Mouse (Mus musculus) intestine, embryonic 15.5 days (tissue): Measurements from ENCODE around the gene Egfem1. TPM values are rescaled to one million over a fixed set of nuclear protein-coding genes. Genes with fewer than 3 reads are reported as not detected.

Source experiments
- ATAC-seq: fragments of 200-750 bp; cut with Nextera tagmentation; 2 replicates; pipeline ENCODE4 v1.8.0; 2017; ENCODE audit warnings: moderate TSS enrichment, moderate library complexity
- H3K27ac ChIP-seq: fragments of 300-500 bp; sonication (generic); 2 replicates; pipeline ENCODE4 v1.5.1; 2015; ENCODE audit warnings: mild to moderate bottlenecking, inconsistent platforms
- H3K27me3 ChIP-seq: fragments of 300-500 bp; sonication (generic); replicated peaks from 2 replicates; pipeline ENCODE4 v1.6.1; 2015; ENCODE audit warnings: inconsistent platforms
- H3K36me3 ChIP-seq: fragments of 300-500 bp; sonication (generic); 2 replicates; pipeline ENCODE4 v1.6.1; 2015; ENCODE audit warnings: inconsistent platforms
- H3K4me1 ChIP-seq: fragments of 300-500 bp; sonication (generic); replicated peaks from 2 replicates; pipeline ENCODE4 v1.6.1; 2015; ENCODE audit warnings: inconsistent platforms
- H3K4me2 ChIP-seq: fragments of 300-500 bp; sonication (generic); replicated peaks from 2 replicates; pipeline ENCODE4 v1.6.1; 2015; ENCODE audit warnings: mild to moderate bottlenecking, inconsistent platforms
- H3K4me3 ChIP-seq: fragments of 300-500 bp; sonication (generic); replicated peaks from 2 replicates; pipeline ENCODE4 v1.5.1; 2015; ENCODE audit warnings: inconsistent platforms
- H3K9ac ChIP-seq: fragments of 300-500 bp; sonication (generic); 2 replicates; pipeline ENCODE4 v1.6.1; 2015; ENCODE audit warnings: inconsistent platforms
- H3K9me3 ChIP-seq: fragments of 300-500 bp; sonication (generic); 2 replicates; pipeline ENCODE4 v1.6.1; 2016; ENCODE audit warnings: inconsistent platforms
- WGBS: fragments of 180-500 bp; shearing (Covaris S2); methylation state at CpG from one replicate; pipeline ENCODE4 v1.1.7; 2015; 5-methylcytosine and 5-hydroxymethylcytosine counted together
- polyA plus RNA-seq: library from polyadenylated mRNA; unstranded; fragments of >200 nt; fragmentation: Nextera tagmentation; extraction: Ambion mirVana; gene quantifications from 2 replicates; pipeline ENCODE4 v1.2.1, GENCODE M21; 2015

Egfem1 gene
- polyA plus RNA-seq, 1 experiment from 2014 or later, result 0.30 TPM

- 4% methylated on average over 12 of the region's 12 CpGs for WGBS
- Histone ChIP-seq H3K27me3 (peaks cover 30% of the 10 kb centered on the region), H3K36me3 (no peaks in the 10 kb centered on the region), H3K27ac (no peak overlapping the region), H3K9ac (no peak overlapping the region), H3K4me1 (peaks cover 10% of the 10 kb centered on the region; the same call in 1 of the 2 replicates), H3K4me3 (peak overlapping the region; percentile 42), H3K9me3 (no peaks in the 10 kb centered on the region), H3K4me2 (peak overlapping the region; percentile 89)
- ATAC-seq, result no peak
These were observed 1.1 kb downstream of the Egfem1 start for GRCm38 (mm10) chr3:29082996-29083350.

GRCm38 (mm10) chr3:29098467-29098866 is 16.6 kb downstream of the Egfem1 start:
- Histone ChIP-seq H3K9ac (no peak overlapping the region), H3K27me3 (no peaks in the 10 kb centered on the region)
- 22% methylated on average over 2 of the region's 2 CpGs for WGBS

GRCm38 (mm10) chr3:29106016-29106723 is 24.3 kb downstream of the Egfem1 start:
- H3K36me3 ChIP-seq, result no peaks in the 10 kb centered on the region
- ATAC-seq, result no peak
- H3K9me3 ChIP-seq, result no peaks in the 10 kb centered on the region
- H3K9ac ChIP-seq, result no peak overlapping the region
- no peak overlapping the region for H3K4me2 ChIP-seq
- no peaks in the 10 kb centered on the region for H3K4me1 ChIP-seq
- no peaks in the 10 kb centered on the region for H3K27me3 ChIP-seq
- no peak overlapping the region for H3K27ac ChIP-seq
- H3K4me3 ChIP-seq, result no peak overlapping the region
- 59% methylated on average over 3 of the region's 3 CpGs for WGBS

More at GRCm38 (mm10) chr3:29098467-29098866, 16.6 kb downstream of the Egfem1 start:
- Histone ChIP-seq H3K36me3 (no peaks in the 10 kb centered on the region), H3K27ac (no peak overlapping the region), H3K9me3 (no peaks in the 10 kb centered on the region), H3K4me2 (no peak overlapping the region), H3K4me1 (no peaks in the 10 kb centered on the region), H3K4me3 (no peak overlapping the region)
- ATAC-seq, result no peak

GRCm38 (mm10) chr3:29107134-29107533 is 25.3 kb downstream of the Egfem1 start:
- WGBS, result 67% methylated on average over 1 of the region's 1 CpGs

DNA sequence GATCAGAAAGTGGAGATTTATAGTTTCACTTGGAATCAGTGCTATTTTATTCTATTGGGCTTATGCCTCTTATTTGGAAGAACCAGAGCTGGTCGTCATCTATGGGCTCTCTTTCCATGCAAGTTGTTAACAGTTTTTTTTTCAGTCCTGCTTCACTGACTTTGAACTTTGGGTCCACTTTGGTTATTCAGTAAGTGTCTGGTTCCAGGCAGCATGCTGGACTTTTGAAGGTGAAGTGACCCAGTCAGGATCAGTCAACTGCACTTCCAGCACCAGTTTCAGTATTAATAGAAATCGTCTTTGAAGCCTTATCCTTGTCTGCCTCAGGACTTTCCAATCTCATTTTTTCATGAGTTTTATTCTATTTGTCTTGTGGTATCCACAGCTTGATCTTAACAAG is 28.5 kb downstream of the Egfem1 start:
- no peaks in the 10 kb centered on the region for H3K4me1 ChIP-seq
- no peak overlapping the region for H3K4me3 ChIP-seq
- H3K27me3 ChIP-seq, result no peaks in the 10 kb centered on the region
- no peak overlapping the region for H3K9ac ChIP-seq
- no peaks in the 10 kb centered on the region for H3K36me3 ChIP-seq
- no peak overlapping the region for H3K27ac ChIP-seq
- no peak for ATAC-seq
- WGBS, result 78% methylated on average over 2 of the region's 2 CpGs
- no peak overlapping the region for H3K4me2 ChIP-seq
- H3K9me3 ChIP-seq, result no peaks in the 10 kb centered on the region

More at GRCm38 (mm10) chr3:29107134-29107533, 25.3 kb downstream of the Egfem1 start:
- H3K27me3 ChIP-seq, result no peaks in the 10 kb centered on the region
- no peak overlapping the region for H3K9ac ChIP-seq
- H3K4me1 ChIP-seq, result no peaks in the 10 kb centered on the region
- no peak for ATAC-seq
- H3K36me3 ChIP-seq, result no peaks in the 10 kb centered on the region
- H3K4me3 ChIP-seq, result no peak overlapping the region
- H3K4me2 ChIP-seq, result no peak overlapping the region
- H3K27ac ChIP-seq, result no peak overlapping the region
- H3K9me3 ChIP-seq, result no peaks in the 10 kb centered on the region

- 83% methylated on average over 3 of the region's 3 CpGs for WGBS
These were observed 32.7 kb downstream of the Egfem1 start for GRCm38 (mm10) chr3:29114517-29114916.

GRCm38 (mm10) chr3:29117379-29117778 is 35.6 kb downstream of the Egfem1 start:
- 52% methylated on average over 1 of the region's 1 CpGs for WGBS

More at GRCm38 (mm10) chr3:29114517-29114916, 32.7 kb downstream of the Egfem1 start:
- Histone ChIP-seq H3K4me2 (no peak overlapping the region), H3K9me3 (no peaks in the 10 kb centered on the region), H3K4me3 (no peak overlapping the region), H3K36me3 (no peaks in the 10 kb centered on the region), H3K27ac (no peak overlapping the region), H3K4me1 (no peaks in the 10 kb centered on the region), H3K9ac (no peak overlapping the region), H3K27me3 (no peaks in the 10 kb centered on the region)
- ATAC-seq, result no peak

GRCm38 (mm10) chr3:29122556-29122955 is 40.7 kb downstream of the Egfem1 start:
- WGBS, result 57% methylated on average over 1 of the region's 1 CpGs

More at GRCm38 (mm10) chr3:29117379-29117778, 35.6 kb downstream of the Egfem1 start:
- H3K9me3 ChIP-seq, result no peaks in the 10 kb centered on the region
- no peaks in the 10 kb centered on the region for H3K36me3 ChIP-seq
- no peaks in the 10 kb centered on the region for H3K27me3 ChIP-seq
- H3K4me3 ChIP-seq, result no peak overlapping the region
- no peak for ATAC-seq
- no peak overlapping the region for H3K9ac ChIP-seq
- no peak overlapping the region for H3K27ac ChIP-seq
- no peaks in the 10 kb centered on the region for H3K4me1 ChIP-seq
- no peak overlapping the region for H3K4me2 ChIP-seq

DNA sequence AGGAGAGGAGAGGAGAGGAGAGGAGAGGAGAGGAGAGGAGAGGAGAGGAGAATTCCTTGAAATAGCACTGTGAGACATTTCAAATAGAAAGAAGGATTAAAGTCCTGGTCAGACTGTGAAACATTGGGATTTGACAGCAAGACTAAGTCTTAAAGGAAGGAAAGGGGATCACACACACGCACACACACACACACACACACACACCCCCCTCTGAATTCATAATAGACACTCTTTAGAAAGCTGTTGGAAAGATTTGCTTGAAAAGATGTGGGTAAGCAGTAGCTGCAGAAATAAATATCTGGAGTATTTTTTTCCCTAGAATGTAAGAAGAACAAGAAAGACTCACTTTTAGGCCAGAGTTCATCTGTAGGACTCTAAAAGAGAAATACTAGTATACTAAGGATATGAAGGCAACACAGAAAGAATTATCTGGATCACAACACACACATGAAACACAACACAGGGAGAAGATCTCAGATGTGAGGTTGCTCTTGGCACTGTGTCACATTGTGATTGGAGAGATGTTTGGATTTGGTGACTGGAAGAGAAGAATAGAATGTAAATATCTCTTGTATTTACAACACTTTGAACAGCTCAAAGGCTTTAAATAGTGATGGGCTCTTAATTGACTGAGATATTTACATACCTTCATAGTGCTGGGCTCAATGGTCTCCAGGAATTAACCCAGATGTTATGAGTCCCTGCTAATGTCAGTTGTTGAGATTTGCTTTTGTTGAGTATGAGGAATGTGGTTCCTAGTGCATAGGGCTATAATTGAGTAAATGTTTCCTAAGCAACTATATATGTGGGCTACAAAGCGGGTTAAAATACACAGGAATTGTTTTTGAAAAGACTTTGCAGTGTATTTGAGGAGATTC is 50.5 kb downstream of the Egfem1 start:
- no peaks in the 10 kb centered on the region for H3K36me3 ChIP-seq
- no peak overlapping the region for H3K9ac ChIP-seq
- H3K4me3 ChIP-seq, result no peak overlapping the region
- H3K4me1 ChIP-seq, result no peaks in the 10 kb centered on the region
- no peak overlapping the region for H3K27ac ChIP-seq
- no peaks in the 10 kb centered on the region for H3K27me3 ChIP-seq
- no peaks in the 10 kb centered on the region for H3K9me3 ChIP-seq
- ATAC-seq, result no peak
- no peak overlapping the region for H3K4me2 ChIP-seq
- WGBS, result 66% methylated on average over 2 of the region's 2 CpGs

More at GRCm38 (mm10) chr3:29122556-29122955, 40.7 kb downstream of the Egfem1 start:
- no peak overlapping the region for H3K27ac ChIP-seq
- H3K27me3 ChIP-seq, result no peaks in the 10 kb centered on the region
- H3K4me2 ChIP-seq, result no peak overlapping the region
- no peaks in the 10 kb centered on the region for H3K9me3 ChIP-seq
- H3K9ac ChIP-seq, result no peak overlapping the region
- H3K36me3 ChIP-seq, result no peaks in the 10 kb centered on the region
- no peak overlapping the region for H3K4me3 ChIP-seq
- no peaks in the 10 kb centered on the region for H3K4me1 ChIP-seq
- no peak for ATAC-seq

GRCm38 (mm10) chr3:29134509-29134908 is 52.7 kb downstream of the Egfem1 start:
- no peak overlapping the region for H3K27ac ChIP-seq
- no peaks in the 10 kb centered on the region for H3K36me3 ChIP-seq
- ATAC-seq, result no peak
- no peaks in the 10 kb centered on the region for H3K4me1 ChIP-seq
- no peaks in the 10 kb centered on the region for H3K27me3 ChIP-seq
- no peaks in the 10 kb centered on the region for H3K9me3 ChIP-seq
- no peak overlapping the region for H3K4me3 ChIP-seq
- 0 out of 2 replicates have a peak overlapping the region, but pooled peaks have one; percentile 9 for H3K4me2 ChIP-seq
- WGBS, result 52% methylated on average over 11 of the region's 11 CpGs
- H3K9ac ChIP-seq, result no peak overlapping the region

DNA sequence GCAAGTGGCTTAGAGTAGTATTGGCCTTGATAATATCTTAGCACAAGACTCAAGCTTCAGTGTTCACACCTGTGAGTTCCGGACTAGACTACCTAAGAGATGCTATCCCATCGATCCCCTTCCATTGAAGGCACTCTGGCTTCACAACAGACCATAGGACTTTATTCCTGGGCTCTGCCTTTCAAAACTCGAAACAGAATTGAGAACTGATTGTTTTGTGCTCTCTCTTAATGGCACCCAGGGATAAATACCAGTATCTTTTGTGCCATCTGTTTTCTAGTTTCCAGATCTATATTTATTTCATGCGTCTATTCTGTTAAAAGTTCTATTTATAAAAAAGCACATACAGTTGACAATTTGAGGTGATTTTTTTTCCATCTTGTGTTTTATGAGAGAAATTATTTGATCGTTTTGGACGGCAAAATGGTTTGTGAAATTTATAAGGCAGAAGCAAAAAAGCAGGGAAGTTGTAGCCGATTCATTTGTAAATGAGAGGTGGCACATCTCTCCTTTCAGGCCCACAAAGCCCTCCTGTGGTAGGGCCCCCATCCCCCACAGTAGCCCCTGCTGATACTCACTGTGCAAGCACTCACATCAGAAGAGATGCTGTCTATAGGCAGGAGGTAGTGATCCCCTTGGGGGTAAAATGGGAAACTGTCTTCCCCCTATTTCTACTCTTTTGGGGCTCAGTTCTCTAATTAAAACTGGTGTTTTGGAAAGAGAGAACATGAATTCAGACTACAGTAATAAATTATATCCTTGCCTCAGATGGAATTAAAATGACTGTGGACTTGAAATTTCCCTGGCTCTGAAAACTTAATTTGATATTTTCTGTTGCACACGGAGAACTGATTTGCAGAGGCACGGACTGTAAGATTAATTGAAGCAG is 53.6 kb downstream of the Egfem1 start:
- ATAC-seq, result no peak
- WGBS, result 49% methylated on average over 9 of the region's 9 CpGs
- Histone ChIP-seq H3K4me2 (no peak overlapping the region), H3K4me1 (no peaks in the 10 kb centered on the region), H3K9ac (no peak overlapping the region), H3K9me3 (no peaks in the 10 kb centered on the region), H3K36me3 (no peaks in the 10 kb centered on the region), H3K27ac (no peak overlapping the region), H3K27me3 (no peaks in the 10 kb centered on the region), H3K4me3 (no peak overlapping the region)
